Mouse (Mus musculus): ENCODE measurements around the gene Elovl5. TPM values are rescaled to one million over a fixed set of nuclear protein-coding genes. Genes with fewer than 3 reads are reported as not detected.

The Elovl5 gene
- polyA plus RNA-seq, 1 experiment: 115 TPM

DNA sequence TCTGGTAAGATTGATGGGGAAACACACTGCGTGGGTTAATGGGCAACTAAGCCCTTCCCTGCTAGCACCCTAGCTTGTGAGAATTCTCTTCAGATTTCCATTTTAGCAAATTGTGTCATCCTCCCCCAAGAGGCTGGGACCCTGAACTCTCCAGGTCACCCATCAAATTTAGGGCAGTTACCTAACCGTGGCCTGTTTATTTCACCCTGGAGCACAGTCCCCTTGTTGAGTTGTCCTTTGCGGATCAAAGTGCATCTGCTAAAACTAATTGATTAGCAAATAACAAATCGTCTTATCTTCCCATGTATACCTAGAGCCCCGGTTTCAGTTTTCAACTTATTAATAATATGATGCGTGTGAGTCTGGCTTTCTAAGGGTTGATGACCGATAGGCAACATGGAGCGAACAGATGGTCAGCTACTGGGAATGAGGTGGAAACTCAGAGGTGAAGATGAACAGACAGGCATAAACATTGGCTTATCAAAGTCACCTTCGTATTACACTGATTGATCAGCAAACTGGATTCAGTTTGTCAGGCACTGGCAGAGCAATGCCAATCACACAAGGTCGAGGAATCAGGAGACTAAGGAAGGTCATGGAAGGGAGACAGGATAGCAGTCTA, 113.8 kb downstream of the Elovl5 start:
- no peak overlapping the region for H3K9ac ChIP-seq (ENCODE audit: low read depth, poor library complexity, severe bottlenecking)
- no peak overlapping the region for H3K27ac ChIP-seq (ENCODE audit: insufficient read depth, low read length)
- H3K4me3 ChIP-seq (ENCODE audit: low read depth, low read length): no peak overlapping the region
- no peaks in the 10 kb centered on the region for H3K27me3 ChIP-seq (ENCODE audit: control insufficient read depth, insufficient read depth, low read length, poor library complexity, severe bottlenecking)
- no peak for TF ChIP-seq EP300 (IDR thresholded peaks at IDR 0.05; ENCODE audit: insufficient read depth, low read depth, low read length)
- no peak for TF ChIP-seq CTCF (IDR thresholded peaks at IDR 0.05; ENCODE audit: low read depth, low read length)
- H3K4me1 ChIP-seq (ENCODE audit: control insufficient read depth, insufficient read depth, low read length): no peaks in the 10 kb centered on the region
- H3K9me3 ChIP-seq (replicated peaks; ENCODE audit: control insufficient read depth, insufficient read depth, low read length, poor library complexity, severe bottlenecking): no peaks in the 10 kb centered on the region
- no peaks in the 10 kb centered on the region for H3K36me3 ChIP-seq (ENCODE audit: control insufficient read depth, insufficient read depth, low read length, poor library complexity, severe bottlenecking)

GRCm38 (mm10) chr9:78032930-78033329, 115.8 kb downstream of the Elovl5 start:
- no peak overlapping the region for H3K9ac ChIP-seq (ENCODE audit: low read depth, poor library complexity, severe bottlenecking)
- TF ChIP-seq POLR2A (IDR thresholded peaks at IDR 0.05; ENCODE audit: insufficient read depth, low read length) (no peak), EP300 (IDR thresholded peaks at IDR 0.05; ENCODE audit: insufficient read depth, low read depth, low read length) (no peak), CTCF (IDR thresholded peaks at IDR 0.05; ENCODE audit: low read depth, low read length) (no peak)
- no peak overlapping the region for H3K4me3 ChIP-seq (ENCODE audit: low read depth, low read length)

More at GRCm38 (mm10) chr9:78032930-78033329, 115.8 kb downstream of the Elovl5 start:
- no peaks in the 10 kb centered on the region for H3K27me3 ChIP-seq (ENCODE audit: control insufficient read depth, insufficient read depth, low read length, poor library complexity, severe bottlenecking)
- H3K27ac ChIP-seq (ENCODE audit: insufficient read depth, low read length): no peak overlapping the region
- H3K4me1 ChIP-seq (ENCODE audit: control insufficient read depth, insufficient read depth, low read length): no peaks in the 10 kb centered on the region
- H3K36me3 ChIP-seq (ENCODE audit: control insufficient read depth, insufficient read depth, low read length, poor library complexity, severe bottlenecking): no peaks in the 10 kb centered on the region
- no peaks in the 10 kb centered on the region for H3K9me3 ChIP-seq (replicated peaks; ENCODE audit: control insufficient read depth, insufficient read depth, low read length, poor library complexity, severe bottlenecking)

Other genes with a start within 250 kb of the Elovl5 start
- gene Gclc, start 162.8 kb upstream of the Elovl5 start, polyA plus RNA-seq (2011; ENCODE audit: insufficient read depth, insufficient read length, low read depth, missing spikeins): 50.5 and 53.1 TPM in 2 replicates
- gene Gcm1, start 134.6 kb downstream of the Elovl5 start, polyA plus RNA-seq (2011; ENCODE audit: insufficient read depth, insufficient read length, low read depth, missing spikeins): 1.3 and 1.7 TPM in 2 replicates
- 16.4 and 19.1 TPM in 2 replicates for gene Fbxo9, start 191.7 kb downstream of the Elovl5 start, polyA plus RNA-seq (2011; ENCODE audit: insufficient read depth, insufficient read length, low read depth, missing spikeins)
- 17.1 and 17.5 TPM in 2 replicates for gene Ick, start 191.8 kb downstream of the Elovl5 start, polyA plus RNA-seq (2011; ENCODE audit: insufficient read depth, insufficient read length, low read depth, missing spikeins)

Data from ES-Bruce4 (cell line).